Mouse (Mus musculus): ENCODE results near the gene Tsga10ip. TPM values are rescaled to one million over a fixed set of nuclear protein-coding genes. Genes with fewer than 3 reads are reported as not detected.
A peak's percentile ranks its signal among the peaks of the same experiment; 100 is the strongest.
"Not testable (repeated sequence)": the region's sequence is repeated elsewhere in the genome, so short reads cannot be mapped to it uniquely, and the experiment has no call there.

Gene Tsga10ip
- polyA plus RNA-seq, 1 experiment from 2014 or later, result 1.1 TPM

GRCm38 (mm10) chr19:5365751-5366150 lies 36.6 kb downstream of the Tsga10ip start:
- no peak for ATAC-seq
- Histone ChIP-seq H3K4me1 (ENCODE audit: insufficient read depth, low read depth, low read length) (peaks cover 10% of the 10 kb centered on the region; the same call in 1 of the 2 replicates), H3K4me2 (replicated peaks; ENCODE audit: low read depth, low read length) (peak overlapping the region; percentile 90), H3K36me3 (ENCODE audit: insufficient read depth, low read length) (peaks cover 4% of the 10 kb centered on the region; the same call in 1 of the 2 replicates), H3K4me3 (ENCODE audit: low read depth, low read length) (peak overlapping the region; percentile 82), H3K9ac (replicated peaks; ENCODE audit: low read depth) (0 out of 2 replicates have a peak overlapping the region, but pooled peaks have one; percentile 62), H3K9me3 (ENCODE audit: low read length) (no peaks in the 10 kb centered on the region), H3K27ac (ENCODE audit: low read length) (peak overlapping the region; percentile 97; the same call in 1 of the 2 replicates), H3K27me3 (replicated peaks; ENCODE audit: insufficient read depth, low read length) (no peaks in the 10 kb centered on the region)
- no peak for TF ChIP-seq CTCF (IDR thresholded peaks at IDR 0.05)
- TF ChIP-seq EP300 (IDR thresholded peaks at IDR 0.05), result no peak
- 17% methylated on average over 11 of the region's 11 CpGs for WGBS
- DNase-seq (ENCODE audit: low spot score), result no peak

- Histone ChIP-seq H3K27me3 (replicated peaks; ENCODE audit: insufficient read depth, low read length) (no peaks in the 10 kb centered on the region), H3K36me3 (ENCODE audit: insufficient read depth, low read length) (no peaks in the 10 kb centered on the region), H3K9me3 (ENCODE audit: low read length) (no peaks in the 10 kb centered on the region), H3K9ac (replicated peaks; ENCODE audit: low read depth) (no peak overlapping the region), H3K4me1 (ENCODE audit: insufficient read depth, low read depth, low read length) (peaks cover 10% of the 10 kb centered on the region; the same call in 1 of the 2 replicates), H3K27ac (ENCODE audit: low read length) (no peak overlapping the region), H3K4me2 (replicated peaks; ENCODE audit: low read depth, low read length) (no peak overlapping the region), H3K4me3 (ENCODE audit: low read depth, low read length) (no peak overlapping the region)
- DNase-seq (ENCODE audit: low spot score) (no peak), ATAC-seq (no peak)
- TF ChIP-seq CTCF (IDR thresholded peaks at IDR 0.05), result no peak
- no peak for TF ChIP-seq EP300 (IDR thresholded peaks at IDR 0.05)
- 79% methylated on average over 2 of the region's 2 CpGs for WGBS
These were observed 38.2 kb downstream of the Tsga10ip start for GRCm38 (mm10) chr19:5364124-5364523.

GRCm38 (mm10) chr19:5362186-5362585 lies 40.1 kb downstream of the Tsga10ip start:
- Histone ChIP-seq H3K27ac (ENCODE audit: low read length) (no peak overlapping the region), H3K36me3 (ENCODE audit: insufficient read depth, low read length) (no peaks in the 10 kb centered on the region), H3K27me3 (replicated peaks; ENCODE audit: insufficient read depth, low read length) (no peaks in the 10 kb centered on the region), H3K4me3 (ENCODE audit: low read depth, low read length) (no peak overlapping the region), H3K4me1 (ENCODE audit: insufficient read depth, low read depth, low read length) (no peaks in the 10 kb centered on the region; the same call in 1 of the 2 replicates), H3K4me2 (replicated peaks; ENCODE audit: low read depth, low read length) (no peak overlapping the region), H3K9ac (replicated peaks; ENCODE audit: low read depth) (no peak overlapping the region), H3K9me3 (ENCODE audit: low read length) (no peaks in the 10 kb centered on the region)
- 70% methylated on average over 2 of the region's 2 CpGs for whole genome bisulfite sequencing
- ATAC-seq (no peak), DNase-seq (ENCODE audit: low spot score) (no peak)
- TF ChIP-seq CTCF (IDR thresholded peaks at IDR 0.05), result no peak

GRCm38 (mm10) chr19:5356080-5356479 lies 46.2 kb downstream of the Tsga10ip start:
- Histone ChIP-seq H3K4me3 (ENCODE audit: low read depth, low read length) (no peak overlapping the region), H3K4me2 (replicated peaks; ENCODE audit: low read depth, low read length) (no peak overlapping the region), H3K9me3 (ENCODE audit: low read length) (no peaks in the 10 kb centered on the region), H3K9ac (replicated peaks; ENCODE audit: low read depth) (no peak overlapping the region), H3K27ac (ENCODE audit: low read length) (no peak overlapping the region), H3K27me3 (replicated peaks; ENCODE audit: insufficient read depth, low read length) (no peaks in the 10 kb centered on the region), H3K4me1 (ENCODE audit: insufficient read depth, low read depth, low read length) (no peaks in the 10 kb centered on the region), H3K36me3 (ENCODE audit: insufficient read depth, low read length) (no peaks in the 10 kb centered on the region)
- WGBS, result no CpG with 5 or more reads among the region's 1 CpGs
- ATAC-seq (no peak), DNase-seq (ENCODE audit: low spot score) (no peak)
- TF ChIP-seq CTCF (IDR thresholded peaks at IDR 0.05), result no peak
- TF ChIP-seq EP300 (IDR thresholded peaks at IDR 0.05), result no peak

- Histone ChIP-seq H3K4me3 (ENCODE audit: low read depth, low read length) (no peak overlapping the region), H3K9ac (replicated peaks; ENCODE audit: low read depth) (no peak overlapping the region), H3K27me3 (replicated peaks; ENCODE audit: insufficient read depth, low read length) (no peaks in the 10 kb centered on the region), H3K4me2 (replicated peaks; ENCODE audit: low read depth, low read length) (no peak overlapping the region), H3K9me3 (ENCODE audit: low read length) (no peaks in the 10 kb centered on the region), H3K27ac (ENCODE audit: low read length) (no peak overlapping the region), H3K36me3 (ENCODE audit: insufficient read depth, low read length) (no peaks in the 10 kb centered on the region), H3K4me1 (ENCODE audit: insufficient read depth, low read depth, low read length) (no peaks in the 10 kb centered on the region)
- WGBS, result 81% methylated on average over 2 of the region's 2 CpGs
- DNase-seq (ENCODE audit: low spot score), result no peak
- no peak for ATAC-seq
- TF ChIP-seq CTCF (IDR thresholded peaks at IDR 0.05) (no peak), EP300 (IDR thresholded peaks at IDR 0.05) (no peak)
These were observed 48.7 kb downstream of the Tsga10ip start for GRCm38 (mm10) chr19:5353609-5354008.

GRCm38 (mm10) chr19:5349502-5349873 lies 52.8 kb downstream of the Tsga10ip start, which contains the start of gene Cst6:
Gene Cst6, minus strand, starts transcription at chr19:5349574.
- H3K4me3 ChIP-seq (ENCODE audit: low read depth, low read length), result peak within 1 kb of the TSS; percentile 19; the same call in 1 of the 2 replicates
- H3K4me1 ChIP-seq (ENCODE audit: insufficient read depth, low read depth, low read length); H3K9ac ChIP-seq (replicated peaks; ENCODE audit: low read depth); H3K27ac ChIP-seq (ENCODE audit: low read length); H3K36me3 ChIP-seq (ENCODE audit: insufficient read depth, low read length); DNase-seq (ENCODE audit: low spot score); H3K27me3 ChIP-seq (replicated peaks; ENCODE audit: insufficient read depth, low read length); ATAC-seq; H3K9me3 ChIP-seq (ENCODE audit: low read length): not testable (repeated sequence)
- H3K4me2 ChIP-seq (replicated peaks; ENCODE audit: low read depth, low read length), result peak within 1 kb of the TSS; percentile 61
- 57% methylated on average over 6 of the region's 6 CpGs for WGBS
